Mouse (Mus musculus) megakaryocyte-erythroid progenitor cell, adult 5-6 weeks (primary cell): ENCODE results near the gene Scamp5. TPM values are rescaled to one million over a fixed set of nuclear protein-coding genes. Genes with fewer than 3 reads are reported as not detected.

Experiments used
- ATAC-seq: replicated peaks from 2 replicates; pipeline ENCODE4 v1.8.0; 2016; ENCODE audit warnings: mild to moderate bottlenecking, inconsistent platforms; ENCODE audit not compliant: severe bottlenecking, poor library complexity, low FRiP score, low TSS enrichment
- total RNA-seq, 2 experiments: library from RNA; stranded (forward) in 1 of 2; stranded (reverse) in 1 of 2; fragments of 200-1000, 215-1000 nt in 1 of 2; fragments of >200 nt in 1 of 2; fragmentation: Nextera tagmentation in 1 of 2; gene quantifications; 2 replicates each; pipeline ENCODE4 v1.2.3; 2014 to 2017

The Scamp5 gene
- total RNA-seq, 2 experiments from 2014 or later = not detected

- ATAC-seq = no peak
Observed at GRCm38 (mm10) chr9:57421688-57422111, 46.2 kb downstream of the Scamp5 start.

- ATAC-seq = peak; percentile 36
Observed at GRCm38 (mm10) chr9:57421121-57421571, 46.7 kb downstream of the Scamp5 start.

GRCm38 (mm10) chr9:57420321-57421120, 47.3 kb downstream of the Scamp5 start:
- peak; percentile 94 for ATAC-seq

- no peak for ATAC-seq
Observed at GRCm38 (mm10) chr9:57419521-57420267, 48.2 kb downstream of the Scamp5 start.

GRCm38 (mm10) chr9:57417341-57417740, 50.5 kb downstream of the Scamp5 start:
- no peak for ATAC-seq

GRCm38 (mm10) chr9:57407120-57407905, 60.5 kb downstream of the Scamp5 start:
- ATAC-seq = no peak

GRCm38 (mm10) chr9:57406395-57406794, 61.5 kb downstream of the Scamp5 start:
- no peak for ATAC-seq

GRCm38 (mm10) chr9:57404036-57404435, 63.8 kb downstream of the Scamp5 start:
- no peak for ATAC-seq

- ATAC-seq = peak; percentile 34; the same call in 1 of the 2 replicates
Observed at GRCm38 (mm10) chr9:57402318-57403251, 65.3 kb downstream of the Scamp5 start.

- no peak for ATAC-seq
Observed at GRCm38 (mm10) chr9:57398773-57399172, 69.1 kb downstream of the Scamp5 start.

- ATAC-seq = no peak
Observed at GRCm38 (mm10) chr9:57392892-57393291, 75.0 kb downstream of the Scamp5 start.

Other genes starting within 250 kb of the Scamp5 start
- gene Trcg1, start 231.5 kb downstream of the Scamp5 start, total RNA-seq (2014; fragmentation: Nextera tagmentation) = not detected in 2 replicates
- not detected in 2 replicates for gene Trcg1, start 231.5 kb downstream of the Scamp5 start, total RNA-seq (2017)
- 81.6 and 83.6 TPM in 2 replicates for gene 1700017B05Rik, start 205.4 kb downstream of the Scamp5 start, total RNA-seq (2014; fragmentation: Nextera tagmentation)
- gene 1700017B05Rik, start 205.4 kb downstream of the Scamp5 start, total RNA-seq (2017) = 13.8 and 33.3 TPM in 2 replicates
- 22.1 and 34.8 TPM in 2 replicates for gene Ppcdc, start 27.9 kb downstream of the Scamp5 start, total RNA-seq (2014; fragmentation: Nextera tagmentation)
- gene Ppcdc, start 27.9 kb downstream of the Scamp5 start, total RNA-seq (2017) = 10.5 and 13.9 TPM in 2 replicates
- not detected in 2 replicates for gene Rpp25, start 36.0 kb upstream of the Scamp5 start, total RNA-seq (2014; fragmentation: Nextera tagmentation)
- not detected in 2 replicates for gene Rpp25, start 36.0 kb upstream of the Scamp5 start, total RNA-seq (2017)
- 479 and 484 TPM in 2 replicates for gene Cox5a, start 53.2 kb upstream of the Scamp5 start, total RNA-seq (2014; fragmentation: Nextera tagmentation)
- gene Cox5a, start 53.2 kb upstream of the Scamp5 start, total RNA-seq (2017) = 60.4 and 80.0 TPM in 2 replicates
- gene Fam219b, start 69.5 kb upstream of the Scamp5 start, total RNA-seq (2014; fragmentation: Nextera tagmentation) = 12.1 and 12.7 TPM in 2 replicates
- 9.2 and 10.0 TPM in 2 replicates for gene Fam219b, start 69.5 kb upstream of the Scamp5 start, total RNA-seq (2017)
- 13.5 and 16.6 TPM in 2 replicates for gene Mpi, start 84.7 kb upstream of the Scamp5 start, total RNA-seq (2014; fragmentation: Nextera tagmentation)
- gene Mpi, start 84.7 kb upstream of the Scamp5 start, total RNA-seq (2017) = 6.6 and 6.7 TPM in 2 replicates
- 21.5 and 45.2 TPM in 2 replicates for gene Scamp2, start 92.9 kb upstream of the Scamp5 start, total RNA-seq (2014; fragmentation: Nextera tagmentation)
- 10.1 and 22.2 TPM in 2 replicates for gene Scamp2, start 92.9 kb upstream of the Scamp5 start, total RNA-seq (2017)
- 8.7 and 16.7 TPM in 2 replicates for gene Ulk3, start 121.4 kb upstream of the Scamp5 start, total RNA-seq (2014; fragmentation: Nextera tagmentation)
- gene Ulk3, start 121.4 kb upstream of the Scamp5 start, total RNA-seq (2017) = 2.6 and 3.8 TPM in 2 replicates
- not detected in 2 replicates for gene Cplx3, start 138.2 kb upstream of the Scamp5 start, total RNA-seq (2014; fragmentation: Nextera tagmentation)
- gene Cplx3, start 138.2 kb upstream of the Scamp5 start, total RNA-seq (2017) = not detected in 2 replicates
- not detected in 2 replicates for gene Lman1l, start 152.7 kb upstream of the Scamp5 start, total RNA-seq (2014; fragmentation: Nextera tagmentation)
- gene Lman1l, start 152.7 kb upstream of the Scamp5 start, total RNA-seq (2017) = not detected in 2 replicates
- gene Csk, start 185.6 kb upstream of the Scamp5 start, total RNA-seq (2014; fragmentation: Nextera tagmentation) = 151 and 213 TPM in 2 replicates
- gene Csk, start 185.6 kb upstream of the Scamp5 start, total RNA-seq (2017) = 158 and 213 TPM in 2 replicates
- gene Cyp1a2, start 215.6 kb upstream of the Scamp5 start, total RNA-seq (2014; fragmentation: Nextera tagmentation) = not detected in 2 replicates
- gene Cyp1a2, start 215.6 kb upstream of the Scamp5 start, total RNA-seq (2017) = not detected in 2 replicates
- 0.52 and 1.7 TPM in 2 replicates for gene Cyp1a1, start 219.9 kb upstream of the Scamp5 start, total RNA-seq (2014; fragmentation: Nextera tagmentation)
- 1.3 TPM in 1 of 2 replicates, not detected in the other for gene Cyp1a1, start 219.9 kb upstream of the Scamp5 start, total RNA-seq (2017)
- gene Edc3, start 240.5 kb upstream of the Scamp5 start, total RNA-seq (2014; fragmentation: Nextera tagmentation) = 14.2 and 25.0 TPM in 2 replicates
- gene Edc3, start 240.5 kb upstream of the Scamp5 start, total RNA-seq (2017) = 4.8 and 6.0 TPM in 2 replicates